Mouse (Mus musculus) CH12.LX (cell line): Measurements from ENCODE around the gene Dchs1. TPM values are rescaled to one million over a fixed set of nuclear protein-coding genes. Genes with fewer than 3 reads are reported as not detected.

Experiments
- DNase-seq: peaks from one replicate; pipeline ENCODE4 v3.0.0-alpha.2; 2013; ENCODE audit errors: extremely low read depth
- H3K27ac ChIP-seq: 2 replicates; pipeline ENCODE4 v1.5.1; 2012; ENCODE audit warnings: low read depth, mild to moderate bottlenecking, control low read depth, moderate library complexity; ENCODE audit not compliant: insufficient read depth
- H3K27me3 ChIP-seq: replicated peaks from 2 replicates; pipeline ENCODE3; 2012; ENCODE audit warnings: inconsistent platforms
- H3K36me3 ChIP-seq, 2 experiments: replicated peaks in 1 of 2; 2 replicates each; pipeline versions ENCODE3 to v1.6.1; 2012; ENCODE audit warnings: inconsistent platforms in 1 of 2, low read length in 1 of 2, mild to moderate bottlenecking in 1 of 2, mixed read lengths in 1 of 2, moderate library complexity in 1 of 2; ENCODE audit not compliant: control insufficient read depth in 1 of 2, insufficient read depth in 1 of 2
- H3K4me1 ChIP-seq, 2 experiments: 2 replicates each; pipeline ENCODE4 v1.6.1; 2012; ENCODE audit warnings: inconsistent platforms in 1 of 2, moderate library complexity in 1 of 2; ENCODE audit not compliant: insufficient read depth in 2 of 2, control insufficient read depth in 1 of 2
- H3K4me2 ChIP-seq: 2 replicates; pipeline ENCODE4 v1.6.1; 2012; ENCODE audit warnings: low read depth, mild to moderate bottlenecking, control low read depth; ENCODE audit not compliant: poor library complexity, insufficient read depth, severe bottlenecking
- H3K4me3 ChIP-seq, 3 experiments: fragments of 150-350 bp in 1 of 3; sonication (generic) in 1 of 3; replicated peaks in 1 of 3; 2 replicates each; pipeline versions ENCODE3 to v1.5.1; 2011 to 2012; ENCODE audit warnings: low read depth in 2 of 3, low read length in 2 of 3, mild to moderate bottlenecking in 2 of 3, moderate library complexity in 2 of 3, control low read depth in 1 of 3, improper control_type of control experiment in 1 of 3, inconsistent platforms in 1 of 3, mixed read lengths in 1 of 3; ENCODE audit not compliant: poor library complexity in 1 of 3
- H3K79me2 ChIP-seq: replicated peaks from 2 replicates; pipeline ENCODE4 v1.6.1; 2012; ENCODE audit warnings: mild to moderate bottlenecking, moderate library complexity; ENCODE audit not compliant: control insufficient read depth, poor library complexity, insufficient read depth, severe bottlenecking; ENCODE audit errors: extremely low read depth
- H3K9ac ChIP-seq: 2 replicates; pipeline ENCODE4 v1.6.1; 2012; ENCODE audit warnings: low read depth, mild to moderate bottlenecking, control low read depth, moderate library complexity; ENCODE audit not compliant: insufficient read depth
- H3K9me3 ChIP-seq: replicated peaks from 2 replicates; pipeline ENCODE3; 2012; ENCODE audit warnings: low read length, inconsistent platforms, mixed read lengths
- BHLHE40 ChIP-seq: IDR thresholded peaks from 2 replicates; pipeline ENCODE4 v1.6.1; 2011; ENCODE audit warnings: mild to moderate bottlenecking, low read depth, low read length, improper control_type of control experiment
- CHD1 ChIP-seq: IDR thresholded peaks from 2 replicates; pipeline ENCODE4 v1.6.1; 2012; ENCODE audit warnings: low read depth, low read length, improper control_type of control experiment, inconsistent platforms
- CHD2 ChIP-seq: IDR thresholded peaks from 2 replicates; pipeline ENCODE4 v1.6.1; 2011; ENCODE audit warnings: low read length, improper control_type of control experiment
- CTCF ChIP-seq, 2 experiments: IDR thresholded peaks in 1 of 2; conservative IDR thresholded peaks in 1 of 2; 2 replicates each; pipeline ENCODE4 v1.5.1; 2011 to 2012; ENCODE audit warnings: low read depth in 2 of 2, low read length in 2 of 2, improper control_type of control experiment in 1 of 2, inconsistent platforms in 1 of 2, mild to moderate bottlenecking in 1 of 2, moderate library complexity in 1 of 2
- E2F4 ChIP-seq: IDR thresholded peaks from 2 replicates; pipeline ENCODE4 v1.6.1; 2011; ENCODE audit warnings: low read depth, low read length, improper control_type of control experiment; ENCODE audit not compliant: insufficient replicate concordance
- EP300 ChIP-seq: IDR thresholded peaks from 2 replicates; pipeline ENCODE4 v1.6.1; 2011; ENCODE audit warnings: low read length, improper control_type of control experiment
- ETS1 ChIP-seq: conservative IDR thresholded peaks from 2 replicates; pipeline ENCODE4 v1.6.1; 2012; ENCODE audit warnings: low read depth, mild to moderate bottlenecking, inconsistent platforms, low read length, improper control_type of control experiment, moderate library complexity
- GABPA ChIP-seq: IDR thresholded peaks from 2 replicates; pipeline ENCODE4 v1.6.1; 2012; ENCODE audit warnings: low read depth, low read length, improper control_type of control experiment, inconsistent platforms; ENCODE audit not compliant: insufficient replicate concordance
- IRF4 ChIP-seq: IDR thresholded peaks from 2 replicates; pipeline ENCODE4 v1.6.1; 2014; ENCODE audit warnings: low read depth, mild to moderate bottlenecking, inconsistent platforms, low read length, improper control_type of control experiment
- MAX ChIP-seq: IDR thresholded peaks from 2 replicates; pipeline ENCODE4 v1.6.1; 2011; ENCODE audit warnings: low read length, improper control_type of control experiment
- MXI1 ChIP-seq: IDR thresholded peaks from 2 replicates; pipeline ENCODE4 v1.6.1; 2011; ENCODE audit warnings: mild to moderate bottlenecking, low read depth, low read length, improper control_type of control experiment
- MYC ChIP-seq: IDR thresholded peaks from 2 replicates; pipeline ENCODE4 v1.6.1; 2011; ENCODE audit warnings: low read depth, mild to moderate bottlenecking, improper control_type of control experiment, low read length
- NRF1 ChIP-seq: IDR thresholded peaks from 2 replicates; pipeline ENCODE4 v1.6.1; 2014; ENCODE audit warnings: low read depth, mild to moderate bottlenecking, inconsistent platforms, low read length, improper control_type of control experiment, moderate library complexity
- POLR2A ChIP-seq: IDR thresholded peaks from 2 replicates; pipeline ENCODE4 v1.6.1; 2011; ENCODE audit warnings: low read depth, mild to moderate bottlenecking, improper control_type of control experiment, low read length
- POLR2AphosphoS2 ChIP-seq: IDR thresholded peaks from 2 replicates; pipeline ENCODE4 v1.6.1; 2011; ENCODE audit warnings: low read depth, low read length, improper control_type of control experiment
- RCOR1 ChIP-seq: conservative IDR thresholded peaks from 2 replicates; pipeline ENCODE4 v1.6.1; 2012; ENCODE audit warnings: low read depth, mild to moderate bottlenecking, inconsistent platforms, low read length, improper control_type of control experiment
- SMC3 ChIP-seq: IDR thresholded peaks from 2 replicates; pipeline ENCODE4 v1.6.1; 2011; ENCODE audit warnings: low read depth, low read length, improper control_type of control experiment
- UBTF ChIP-seq: IDR thresholded peaks from 2 replicates; pipeline ENCODE4 v1.6.1; 2012; ENCODE audit warnings: low read depth, mild to moderate bottlenecking, inconsistent platforms, low read length, improper control_type of control experiment, moderate library complexity
- USF1 ChIP-seq: IDR thresholded peaks from 2 replicates; pipeline ENCODE4 v1.6.1; 2014; ENCODE audit warnings: low read depth, mild to moderate bottlenecking, inconsistent platforms, low read length, improper control_type of control experiment
- ZC3H11A ChIP-seq: IDR thresholded peaks from 2 replicates; pipeline ENCODE4 v1.6.1; 2012; ENCODE audit warnings: low read depth, mild to moderate bottlenecking, inconsistent platforms, low read length, improper control_type of control experiment
- ZKSCAN1 ChIP-seq: IDR thresholded peaks from 2 replicates; pipeline ENCODE4 v1.6.1; 2012; ENCODE audit warnings: low read depth, inconsistent platforms, low read length, improper control_type of control experiment, borderline replicate concordance
- ZMIZ1 ChIP-seq: IDR thresholded peaks from 2 replicates; pipeline ENCODE4 v1.6.1; 2012; ENCODE audit warnings: low read depth, mild to moderate bottlenecking, inconsistent platforms, low read length, improper control_type of control experiment
- dilution Hi-C: fragments of 300-500 bp; cut with MboI; formaldehyde crosslinking; loops from 2 replicates; pipeline ENCODE4 v1.14.3; 2020; ENCODE audit warnings: low sequenced_read_pairs; ENCODE audit not compliant: extremely low pct_unique_long_range_greater_than_20kb, extremely low pct_ligation_motif_present
- in situ Hi-C: fragments of 300-500 bp; cut with MboI; formaldehyde crosslinking; loops from 3 replicates; pipeline ENCODE4 v1.14.3; 2019; ENCODE audit warnings: low sequenced_read_pairs, low pct_ligation_motif_present, low pct_unique_long_range_greater_than_20kb, mixed read lengths
- polyA plus RNA-seq: library from polyadenylated mRNA; unstranded; fragments of >175 nt; gene quantifications from 2 replicates; pipeline ENCODE4 v1.2.1, GENCODE M21; 2012; ENCODE audit warnings: low read depth; ENCODE audit not compliant: insufficient read length
- total RNA-seq, 2 experiments: library from RNA; depleted of rRNA; stranded (reverse); fragments of 300-350 nt in 1 of 2; fragments of >200 nt in 1 of 2; gene quantifications; 2 replicates each; pipeline ENCODE4 v1.2.3; 2012 to 2014

Gene Dchs1
- total and polyA plus RNA-seq, 3 experiments: 0.03 to 0.04 TPM; not detected in 1

- no peak overlapping the region for H3K4me2 ChIP-seq
- dilution Hi-C loops: no loop called here
- H3K27ac ChIP-seq: no peak overlapping the region
- in situ Hi-C loops: no loop called here
- no peaks in the 10 kb centered on the region for H3K79me2 ChIP-seq
- H3K4me3 ChIP-seq: no peak overlapping the region
- TF ChIP-seq ZMIZ1 (no peak), CHD1 (no peak), ZKSCAN1 (no peak), UBTF (no peak), MYC (no peak), CHD2 (no peak), GABPA (no peak), POLR2A (no peak)
- TF ChIP-seq, all 38 proteins: peak for 0
- no peak for DNase-seq
- Histone ChIP-seq H3K27me3 (no peaks in the 10 kb centered on the region), H3K36me3 (no peaks in the 10 kb centered on the region), H3K9ac (no peak overlapping the region), H3K9me3 (no peaks in the 10 kb centered on the region), H3K4me1 (peaks cover 11 to 32% of the 10 kb centered on the region in 2 experiments)
Measured at GRCm38 (mm10) chr7:105776026-105776425, 11.4 kb downstream of the Dchs1 start.

- dilution Hi-C loops (no loop called here), in situ Hi-C loops (no loop called here)
- Histone ChIP-seq H3K4me2 (no peak overlapping the region), H3K9ac (no peak overlapping the region), H3K79me2 (no peaks in the 10 kb centered on the region), H3K36me3 (no peaks in the 10 kb centered on the region), H3K27me3 (no peaks in the 10 kb centered on the region), H3K9me3 (no peaks in the 10 kb centered on the region), H3K27ac (no peak overlapping the region)
- no peak for DNase-seq
- TF ChIP-seq ETS1: no peak
- no peak for TF ChIP-seq USF1
- no peak for TF ChIP-seq CHD2
- no peak for TF ChIP-seq ZC3H11A
- TF ChIP-seq E2F4: no peak
- TF ChIP-seq UBTF: no peak
- no peak for TF ChIP-seq MXI1
- no peak for TF ChIP-seq GABPA
- TF ChIP-seq, all 38 proteins: peak for 0
- Histone ChIP-seq H3K4me3 (no peak overlapping the region), H3K4me1 (peaks cover 11 to 32% of the 10 kb centered on the region in 2 experiments)
Measured at GRCm38 (mm10) chr7:105774661-105775060, 12.8 kb downstream of the Dchs1 start.

- no peak overlapping the region for H3K9ac ChIP-seq
- H3K9me3 ChIP-seq: no peaks in the 10 kb centered on the region
- TF ChIP-seq USF1 (no peak), POLR2AphosphoS2 (no peak), CTCF (conservative IDR thresholded peaks at IDR 0.05 in 1 of 2, IDR thresholded peaks at IDR 0.05 in 1 of 2; ENCODE audit: low read depth in 2 of 2, low read length in 2 of 2) (no peak), IRF4 (no peak), SMC3 (no peak), RCOR1 (no peak), MYC (no peak), EP300 (no peak), CHD2 (no peak), NRF1 (no peak), MAX (no peak), BHLHE40 (no peak), E2F4 (no peak)
- TF ChIP-seq, all 38 proteins: peak for 0
- dilution Hi-C loops (no loop called here), in situ Hi-C loops (no loop called here)
- H3K4me1 ChIP-seq: peaks cover 5 to 18% of the 10 kb centered on the region in 2 experiments
- H3K27ac ChIP-seq: no peak overlapping the region
- no peaks in the 10 kb centered on the region for H3K79me2 ChIP-seq
- H3K27me3 ChIP-seq: no peaks in the 10 kb centered on the region
- no peak overlapping the region for H3K4me2 ChIP-seq
- H3K4me3 ChIP-seq: no peak overlapping the region
- no peaks in the 10 kb centered on the region for H3K36me3 ChIP-seq
- DNase-seq: no peak
Measured at GRCm38 (mm10) chr7:105773041-105773440, 14.4 kb downstream of the Dchs1 start.
